Mouse (Mus musculus) kidney, adult 9 months (tissue): ENCODE results near the gene Pom121.
A peak's percentile ranks its signal among the peaks of the same experiment; 100 is the strongest.

Experiments used
- DNase-seq: peaks from one replicate; pipeline ENCODE4 v3.0.0; 2022

Pom121 gene

GRCm38 (mm10) chr5:135367841-135368240 lies 26.5 kb downstream of the Pom121 start:
- DNase-seq: peak; percentile 44

DNA sequence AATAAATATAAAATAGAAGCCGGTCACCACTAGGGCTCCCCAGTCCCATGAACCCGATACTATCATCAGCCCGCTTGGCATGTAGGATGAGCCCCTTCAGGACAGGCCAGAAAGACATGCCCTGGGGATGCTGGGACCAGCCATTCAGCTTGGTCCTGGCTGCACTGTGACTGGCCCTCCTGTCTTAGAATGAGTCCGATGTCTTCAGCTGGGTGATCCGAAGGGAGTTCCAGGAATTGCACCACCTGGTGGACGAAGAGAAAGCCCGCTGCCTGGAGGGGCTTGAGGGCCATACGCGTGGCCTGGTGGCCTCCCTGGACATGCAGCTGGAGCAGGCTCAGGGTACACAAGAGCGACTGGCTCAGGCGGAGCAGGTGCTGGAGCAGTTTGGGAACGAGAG lies 30.8 kb downstream of the Pom121 start:
- no peak for DNase-seq

DNA sequence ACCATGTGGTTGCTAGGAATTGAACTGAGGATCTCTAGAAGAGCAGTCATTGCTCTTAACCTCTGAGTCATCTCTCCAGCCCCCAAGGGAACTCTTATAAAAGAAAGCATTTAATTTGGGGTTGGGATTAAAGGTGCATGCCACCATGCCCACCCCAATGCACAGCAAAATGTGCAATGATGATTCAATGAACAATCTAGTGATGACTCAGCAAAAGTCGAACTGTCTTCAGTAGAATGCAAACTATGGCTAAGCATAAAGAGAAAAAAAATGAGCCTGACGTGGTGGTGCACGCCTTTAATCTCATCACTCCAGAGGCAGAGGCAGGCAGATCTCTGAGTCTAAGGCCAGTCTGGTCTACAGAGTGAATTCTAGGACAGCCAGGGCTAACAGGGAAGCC lies 31.8 kb downstream of the Pom121 start:
- DNase-seq: no peak

DNA sequence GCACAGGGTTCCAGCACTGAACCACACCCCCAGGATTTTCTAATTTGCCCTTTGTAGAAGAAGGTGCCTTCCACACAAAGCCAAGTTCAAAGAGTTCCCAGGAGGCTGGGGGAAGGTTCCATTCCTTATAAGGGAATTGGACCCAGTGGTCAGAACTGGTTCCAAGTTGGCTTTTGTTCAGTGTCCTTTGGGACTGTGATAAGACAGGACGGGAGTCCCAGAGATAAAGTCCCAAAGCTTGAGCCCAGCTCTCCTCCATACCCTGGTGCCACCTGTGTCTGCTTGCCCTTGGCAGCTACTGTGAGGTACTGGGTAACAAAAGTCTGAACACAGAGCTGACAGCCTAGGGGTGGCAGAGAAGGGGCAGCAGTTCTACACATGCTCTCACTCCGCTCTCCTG lies 34.6 kb downstream of the Pom121 start:
- DNase-seq: no peak

DNA sequence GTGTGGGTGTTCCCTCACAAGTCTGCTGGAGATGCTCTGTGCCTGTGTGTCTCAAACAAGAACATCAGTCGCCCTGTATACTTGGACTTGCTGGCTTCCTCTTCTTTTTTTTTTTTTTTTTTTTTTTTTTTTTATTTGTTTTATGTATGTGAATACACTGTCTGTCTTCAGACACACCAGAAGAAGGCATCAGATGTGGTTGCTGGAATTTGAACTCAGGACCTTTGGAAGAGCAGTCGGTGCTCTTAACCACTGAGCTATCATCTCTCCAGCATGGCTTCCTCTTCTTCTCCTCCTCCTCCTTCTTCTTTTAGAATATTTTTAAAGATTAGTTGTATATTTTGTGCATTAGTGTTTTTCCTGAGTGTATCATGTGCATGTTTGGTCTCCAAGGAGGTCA lies 36.8 kb downstream of the Pom121 start:
- DNase-seq: peak; percentile 38

- DNase-seq: no peak
Measured at GRCm38 (mm10) chr5:135356090-135356489, 38.3 kb downstream of the Pom121 start.

GRCm38 (mm10) chr5:135353564-135353963 lies 40.8 kb downstream of the Pom121 start:
- DNase-seq: no peak

DNA sequence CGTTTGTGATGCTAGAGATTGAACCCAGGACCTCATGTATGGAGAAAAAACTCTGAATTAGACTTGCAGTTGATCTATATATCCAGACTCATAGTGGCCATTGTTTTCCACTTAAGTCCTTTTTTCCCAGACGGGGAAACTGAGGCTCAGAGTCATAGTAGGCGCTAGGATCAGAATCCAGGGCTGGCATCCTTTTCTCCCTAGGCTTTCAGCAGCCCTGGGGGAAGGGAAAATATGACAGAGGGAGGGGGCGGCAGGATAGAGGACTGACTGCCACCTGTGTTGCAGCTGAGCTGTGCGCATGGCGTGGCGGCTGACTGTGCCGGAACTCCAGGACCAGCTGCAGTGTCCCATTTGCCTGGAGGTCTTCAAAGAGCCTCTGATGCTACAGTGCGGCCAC lies 41.4 kb downstream of the Pom121 start, which contains the start of gene Trim50:
Trim50 (plus strand) TSS at position 301 of the 400 bp plus-strand sequence.
- DNase-seq: no peak

GRCm38 (mm10) chr5:135351606-135352005 lies 42.7 kb downstream of the Pom121 start:
- DNase-seq: no peak

DNA sequence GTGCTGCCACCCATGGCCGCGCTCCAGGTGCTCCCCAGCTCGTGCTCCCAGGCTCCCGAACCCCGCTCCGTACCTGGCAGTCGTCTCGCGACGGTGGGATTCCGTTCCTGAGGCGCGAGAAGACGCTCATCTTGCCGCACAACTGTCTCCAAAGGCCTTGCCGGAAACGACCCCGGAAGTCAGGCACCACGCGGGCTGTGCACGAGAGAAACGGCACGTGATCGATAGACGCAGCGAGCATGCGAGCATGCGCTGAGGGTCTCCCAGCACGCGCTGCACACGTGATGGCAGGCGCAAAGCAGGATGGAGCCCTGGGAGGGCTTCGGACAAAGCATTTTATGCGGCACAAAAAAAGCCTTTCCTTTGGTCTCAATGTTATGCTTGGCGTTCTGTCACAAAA lies 44.5 kb downstream of the Pom121 start, which contains the start of gene Fkbp6:
Fkbp6 (minus strand) TSS at position 183 of the 400 bp plus-strand sequence.
- DNase-seq: no peak

DNA sequence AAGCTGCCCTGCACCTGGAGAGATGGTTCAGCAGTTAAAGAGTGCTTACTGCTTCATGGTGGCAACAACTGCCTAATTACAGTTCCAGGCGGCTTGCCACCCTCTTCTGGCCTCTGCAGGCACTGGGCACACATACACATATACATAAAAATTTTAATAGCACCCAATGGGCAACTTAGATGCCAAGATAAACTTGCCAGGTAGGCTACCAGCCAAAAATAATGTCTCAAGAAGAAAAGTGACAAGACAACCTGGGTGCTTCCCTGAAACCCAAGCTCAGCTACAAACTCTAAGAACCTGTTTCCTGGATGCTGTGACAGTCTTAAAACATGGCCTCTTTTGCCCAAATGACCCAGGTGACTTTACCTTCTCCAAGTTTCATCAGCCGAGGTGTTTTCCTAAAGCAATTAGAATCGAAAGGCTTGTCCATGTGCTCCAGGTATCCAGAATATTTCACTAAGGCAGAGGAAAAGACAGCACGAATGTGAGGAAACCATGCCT lies 46.8 kb downstream of the Pom121 start:
- DNase-seq: no peak

- DNase-seq: no peak
Measured at GRCm38 (mm10) chr5:135346430-135346829, 47.9 kb downstream of the Pom121 start.

- no peak for DNase-seq
Measured at GRCm38 (mm10) chr5:135345989-135346388, 48.4 kb downstream of the Pom121 start.

DNA sequence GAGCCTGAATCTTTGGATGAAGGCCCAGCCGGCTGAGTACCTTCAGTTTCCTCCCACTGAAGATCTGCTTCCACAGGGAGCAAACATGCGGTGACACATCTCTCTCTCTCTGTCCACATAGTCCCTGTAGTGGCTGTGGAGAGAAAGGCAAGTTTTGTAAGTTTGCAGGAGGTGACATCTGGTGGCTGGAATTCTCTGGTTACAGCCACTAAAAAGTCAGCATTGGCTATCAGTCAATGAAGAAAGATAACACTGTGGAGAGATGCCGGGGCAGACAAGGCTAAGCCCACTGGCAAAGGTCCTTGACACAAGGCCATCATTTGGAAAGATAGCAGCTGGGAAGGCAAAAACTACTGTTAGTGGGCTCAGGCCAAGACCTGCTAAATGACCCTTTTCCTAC lies 56.8 kb downstream of the Pom121 start:
- peak; percentile 34 for DNase-seq

- DNase-seq: no peak
Measured at GRCm38 (mm10) chr5:135331161-135331560, 63.2 kb downstream of the Pom121 start.

DNA sequence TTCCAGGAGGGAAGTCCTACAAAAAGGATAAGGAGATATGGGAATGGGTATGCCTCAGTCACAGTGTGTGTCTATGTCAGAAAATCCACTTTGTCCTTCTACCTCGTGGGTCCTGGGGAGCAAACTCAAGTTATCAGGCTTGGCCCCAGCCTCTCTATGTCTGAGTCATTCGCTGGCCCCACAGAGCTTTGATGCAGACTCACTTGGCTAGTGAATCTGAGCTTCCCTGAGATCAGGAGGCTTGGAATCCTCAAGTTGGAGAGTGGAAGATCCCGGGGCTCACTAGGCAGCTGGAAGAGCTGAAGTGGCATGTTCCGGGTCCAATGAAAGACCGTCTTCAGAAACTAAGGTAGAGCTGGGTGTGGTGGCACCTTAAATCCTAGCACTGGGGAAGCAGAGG lies 64.1 kb downstream of the Pom121 start:
- DNase-seq: no peak

- no peak for DNase-seq
Measured at GRCm38 (mm10) chr5:135329471-135329870, 64.9 kb downstream of the Pom121 start.
